Mouse (Mus musculus) MEL (cell line): ENCODE measurements at regions not wholly inside any gene's neighbourhood (a gene's known extent, or its start where the extent isn't known, plus 50 kb on each side); places are given as distances from the start of the nearest gene placed in this dataset.

ENCODE experiments used
- DNase-seq: peaks from one replicate; pipeline ENCODE4 v3.0.0; 2011; ENCODE audit warnings: low read depth, low spot score
- H3K27ac ChIP-seq: 2 replicates; pipeline ENCODE4 v1.5.1; 2012; ENCODE audit warnings: low read depth, mild to moderate bottlenecking, control low read depth, low read length, moderate library complexity; ENCODE audit not compliant: control insufficient read depth
- H3K27me3 ChIP-seq, 2 experiments: fragments of 150-350 bp in 1 of 2; sonication (generic) in 1 of 2; 2 replicates each; pipeline ENCODE4 v1.6.1; 2012; ENCODE audit warnings: low read length in 2 of 2, mild to moderate bottlenecking in 2 of 2, improper control_type of control experiment in 1 of 2, moderate library complexity in 1 of 2; ENCODE audit not compliant: insufficient read depth in 2 of 2, control insufficient read depth in 1 of 2
- H3K36me3 ChIP-seq, 2 experiments: 2 replicates each; pipeline ENCODE4 v1.6.1; 2012 to 2014; ENCODE audit warnings: low read length in 2 of 2, improper control_type of control experiment in 1 of 2, inconsistent platforms in 1 of 2, mild to moderate bottlenecking in 1 of 2; ENCODE audit not compliant: insufficient read depth in 2 of 2, control insufficient read depth in 1 of 2
- H3K4me1 ChIP-seq, 2 experiments: fragments of 150-350 bp in 1 of 2; sonication (generic) in 1 of 2; 2 replicates each; pipeline ENCODE4 v1.6.1; 2012; ENCODE audit warnings: low read length in 2 of 2, improper control_type of control experiment in 1 of 2, mild to moderate bottlenecking in 1 of 2; ENCODE audit not compliant: insufficient read depth in 2 of 2, control insufficient read depth in 1 of 2
- H3K4me3 ChIP-seq, 2 experiments: fragments of 150-350 bp in 1 of 2; sonication (generic) in 1 of 2; 2 replicates each; pipeline ENCODE4 v1.5.1; 2012; ENCODE audit warnings: low read depth in 2 of 2, low read length in 2 of 2, mild to moderate bottlenecking in 2 of 2, moderate library complexity in 2 of 2, control low read depth in 1 of 2, improper control_type of control experiment in 1 of 2; ENCODE audit not compliant: control insufficient read depth in 1 of 2, insufficient read depth in 1 of 2
- H3K79me2 ChIP-seq: 2 replicates; pipeline ENCODE4 v1.6.1; 2012; ENCODE audit warnings: mild to moderate bottlenecking, low read length, moderate library complexity; ENCODE audit not compliant: control insufficient read depth, poor library complexity, insufficient read depth
- H3K9ac ChIP-seq: 2 replicates; pipeline ENCODE4 v1.6.1; 2012; ENCODE audit warnings: low read depth, mild to moderate bottlenecking, control low read depth, low read length, moderate library complexity; ENCODE audit not compliant: control insufficient read depth, poor library complexity, severe bottlenecking
- H3K9me3 ChIP-seq: fragments of 150-350 bp; sonication (generic); replicated peaks from 2 replicates; pipeline ENCODE4 v1.6.1; 2012; ENCODE audit warnings: mild to moderate bottlenecking, low read length, improper control_type of control experiment, moderate library complexity; ENCODE audit not compliant: insufficient read depth
- BHLHE40 ChIP-seq: IDR thresholded peaks from 2 replicates; pipeline ENCODE4 v1.6.1; 2012; ENCODE audit warnings: low read depth, mild to moderate bottlenecking, inconsistent platforms, low read length, improper control_type of control experiment, borderline replicate concordance
- CHD1 ChIP-seq: IDR thresholded peaks from 2 replicates; pipeline ENCODE4 v1.6.1; 2012; ENCODE audit warnings: low read depth, mild to moderate bottlenecking, inconsistent platforms, low read length, improper control_type of control experiment
- CHD2 ChIP-seq: IDR thresholded peaks from 2 replicates; pipeline ENCODE4 v1.6.1; 2011; ENCODE audit warnings: low read length, improper control_type of control experiment
- CTCF ChIP-seq, 3 experiments: IDR thresholded peaks in 2 of 3; conservative IDR thresholded peaks in 1 of 3; 2 replicates each; pipeline ENCODE4 v1.5.1; 2011 to 2012; ENCODE audit warnings: low read length in 3 of 3, low read depth in 2 of 3, mild to moderate bottlenecking in 2 of 3, improper control_type of control experiment in 1 of 3, inconsistent platforms in 1 of 3, mixed read lengths in 1 of 3, moderate library complexity in 1 of 3; ENCODE audit not compliant: control insufficient read depth in 1 of 3, insufficient read depth in 1 of 3, poor library complexity in 1 of 3, severe bottlenecking in 1 of 3
- E2F4 ChIP-seq: IDR thresholded peaks from 2 replicates; pipeline ENCODE4 v1.6.1; 2011; ENCODE audit warnings: low read depth, low read length, improper control_type of control experiment, borderline replicate concordance
- EP300 ChIP-seq, 2 experiments: IDR thresholded peaks; 2 replicates each; pipeline ENCODE4 v1.6.1; 2011; ENCODE audit warnings: improper control_type of control experiment in 2 of 2, low read length in 2 of 2, low read depth in 1 of 2, mild to moderate bottlenecking in 1 of 2
- GABPA ChIP-seq: IDR thresholded peaks from 2 replicates; pipeline ENCODE4 v1.6.1; 2012; ENCODE audit warnings: low read depth, mild to moderate bottlenecking, inconsistent platforms, low read length, improper control_type of control experiment, moderate library complexity
- HCFC1 ChIP-seq: IDR thresholded peaks from 2 replicates; pipeline ENCODE4 v1.6.1; 2012; ENCODE audit warnings: low read depth, mild to moderate bottlenecking, inconsistent platforms, low read length, improper control_type of control experiment, moderate library complexity
- KAT2A ChIP-seq: conservative IDR thresholded peaks from 2 replicates; pipeline ENCODE4 v1.6.1; 2012; ENCODE audit warnings: low read depth, low read length, improper control_type of control experiment, inconsistent platforms
- MAFK ChIP-seq: IDR thresholded peaks from 2 replicates; pipeline ENCODE4 v1.6.1; 2011; ENCODE audit warnings: low read depth, mild to moderate bottlenecking, low read length, improper control_type of control experiment, borderline replicate concordance
- MAX ChIP-seq: IDR thresholded peaks from 2 replicates; pipeline ENCODE4 v1.6.1; 2011; ENCODE audit warnings: low read length, improper control_type of control experiment
- MEF2A ChIP-seq: IDR thresholded peaks from 2 replicates; pipeline ENCODE4 v1.6.1; 2014; ENCODE audit warnings: low read depth, mild to moderate bottlenecking, inconsistent platforms, low read length, improper control_type of control experiment; ENCODE audit not compliant: poor library complexity, insufficient replicate concordance, severe bottlenecking; ENCODE audit errors: extremely low read depth
- MXI1 ChIP-seq: IDR thresholded peaks from 2 replicates; pipeline ENCODE4 v1.6.1; 2011; ENCODE audit warnings: mild to moderate bottlenecking, low read depth, low read length, improper control_type of control experiment
- NRF1 ChIP-seq: IDR thresholded peaks from 2 replicates; pipeline ENCODE4 v1.6.1; 2014; ENCODE audit warnings: low read depth, mild to moderate bottlenecking, inconsistent platforms, low read length, improper control_type of control experiment, moderate library complexity; ENCODE audit not compliant: poor library complexity, insufficient read depth, severe bottlenecking
- SMC3 ChIP-seq: IDR thresholded peaks from 2 replicates; pipeline ENCODE4 v1.6.1; 2011; ENCODE audit warnings: low read depth, low read length, improper control_type of control experiment
- TCF12 ChIP-seq: IDR thresholded peaks from 2 replicates; pipeline ENCODE4 v1.6.1; 2014; ENCODE audit warnings: low read depth, mild to moderate bottlenecking, inconsistent platforms, low read length, improper control_type of control experiment, moderate library complexity
- UBTF ChIP-seq: IDR thresholded peaks from 2 replicates; pipeline ENCODE4 v1.6.1; 2012; ENCODE audit warnings: low read depth, mild to moderate bottlenecking, inconsistent platforms, low read length, improper control_type of control experiment, moderate library complexity, borderline replicate concordance; ENCODE audit not compliant: insufficient read depth
- USF1 ChIP-seq: IDR thresholded peaks from 2 replicates; pipeline ENCODE4 v1.6.1; 2014; ENCODE audit warnings: low read depth, mild to moderate bottlenecking, inconsistent platforms, low read length, improper control_type of control experiment, moderate library complexity

- Histone ChIP-seq H3K9me3 (no peaks in the 10 kb centered on the region), H3K9ac (no peak overlapping the region)
- no peak for DNase-seq
These were observed 375.5 kb upstream of the Atp2b1 start for GRCm38 (mm10) chr10:98538706-98539105.

GRCm38 (mm10) chr10:98541062-98541461 is 373.1 kb upstream of the Atp2b1 start:
- Histone ChIP-seq H3K27ac (no peak overlapping the region), H3K9me3 (no peaks in the 10 kb centered on the region), H3K4me3 (no peak overlapping the region), H3K4me1 (no peaks in the 10 kb centered on the region), H3K9ac (no peak overlapping the region), H3K79me2 (no peaks in the 10 kb centered on the region), H3K36me3 (no peaks in the 10 kb centered on the region), H3K27me3 (no peaks in the 10 kb centered on the region)
- no peak for TF ChIP-seq CTCF (IDR thresholded peaks at IDR 0.05 in 2 of 3, conservative IDR thresholded peaks at IDR 0.05 in 1 of 3; ENCODE audit: control insufficient read depth in 1 of 3, insufficient read depth in 1 of 3, low read depth in 2 of 3, low read length in 3 of 3, poor library complexity in 1 of 3, severe bottlenecking in 1 of 3)
- DNase-seq, result no peak

More at GRCm38 (mm10) chr10:98538706-98539105, 375.5 kb upstream of the Atp2b1 start:
- TF ChIP-seq MXI1 (no peak), NRF1 (no peak), MAFK (no peak), TCF12 (no peak), EP300 (IDR thresholded peaks at IDR 0.05; ENCODE audit: low read depth in 1 of 2, low read length in 2 of 2) (no peak), USF1 (no peak), GABPA (no peak), SMC3 (no peak), MAX (no peak), CHD1 (no peak), BHLHE40 (no peak), MEF2A (no peak), CHD2 (no peak), E2F4 (no peak), KAT2A (no peak), HCFC1 (no peak), UBTF (no peak)
- H3K27me3 ChIP-seq, result no peaks in the 10 kb centered on the region
- H3K4me3 ChIP-seq, result no peak overlapping the region
- no peak overlapping the region for H3K27ac ChIP-seq
- no peaks in the 10 kb centered on the region for H3K4me1 ChIP-seq
- no peaks in the 10 kb centered on the region for H3K36me3 ChIP-seq
- H3K79me2 ChIP-seq, result no peaks in the 10 kb centered on the region
